Mouse (Mus musculus): ENCODE data around the gene Scnn1g.

Gene Scnn1g

DNA sequence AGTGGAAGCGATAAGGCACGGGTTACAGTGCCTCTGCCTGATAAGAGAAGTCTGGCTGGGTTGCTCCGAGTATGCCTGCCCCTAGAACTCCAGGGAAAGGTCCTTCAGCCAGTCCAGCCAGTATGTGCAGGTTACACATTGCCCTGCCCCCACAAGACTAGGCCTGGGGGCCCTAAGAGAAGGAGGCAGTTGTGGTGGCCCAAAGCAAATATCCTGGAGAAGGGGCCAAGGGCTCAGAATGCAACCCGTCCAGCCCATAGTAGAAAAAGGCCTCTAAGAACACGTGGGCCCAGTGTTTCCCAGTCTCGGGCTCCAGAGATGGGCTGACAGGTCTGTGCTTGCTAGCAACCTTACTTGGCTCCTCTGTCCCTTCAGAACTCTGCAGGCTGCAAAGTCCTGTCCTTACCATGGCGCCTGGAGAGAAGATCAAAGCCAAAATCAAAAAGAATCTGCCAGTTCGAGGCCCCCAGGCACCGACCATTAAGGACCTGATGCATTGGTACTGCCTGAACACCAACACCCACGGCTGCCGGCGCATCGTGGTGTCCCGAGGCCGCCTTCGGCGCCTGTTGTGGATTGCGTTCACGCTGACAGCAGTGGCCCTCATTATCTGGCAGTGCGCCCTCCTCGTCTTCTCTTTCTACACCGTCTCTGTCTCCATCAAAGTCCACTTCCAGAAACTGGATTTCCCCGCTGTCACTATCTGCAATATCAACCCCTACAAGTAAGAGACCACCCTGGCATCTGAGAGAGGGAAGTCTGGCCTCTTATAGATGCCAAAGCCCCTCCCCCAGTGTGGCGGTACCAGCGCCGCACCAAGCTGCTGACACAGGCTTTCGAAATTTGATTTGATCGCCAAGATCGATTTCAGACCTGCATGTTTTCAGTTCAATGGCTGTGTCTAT, 3.5 kb downstream of the Scnn1g start:
- no peak for TF ChIP-seq GATA4 (IDR thresholded peaks at IDR 0.05; ENCODE audit: insufficient replicate concordance, low read length)

DNA sequence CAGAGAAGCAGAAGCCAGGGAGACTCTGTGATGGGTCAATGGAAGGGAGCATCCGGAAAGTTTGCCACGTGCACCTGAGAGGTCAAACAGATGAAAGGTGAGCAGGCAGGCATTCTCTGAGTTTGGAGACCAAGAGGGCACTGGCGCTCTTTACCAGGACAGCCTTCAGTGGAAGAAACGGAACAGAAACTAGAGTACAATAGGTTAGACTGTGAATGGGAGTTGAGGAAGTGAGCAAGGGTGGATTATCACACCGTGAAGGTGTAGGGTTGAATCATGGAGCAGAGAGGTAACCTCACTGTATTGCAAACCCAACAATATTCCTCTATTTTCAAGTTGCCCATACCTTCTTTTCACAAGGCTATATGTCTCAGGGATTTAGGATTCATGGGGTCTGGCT, 16.0 kb downstream of the Scnn1g start:
- no peak for TF ChIP-seq GATA4 (IDR thresholded peaks at IDR 0.05; ENCODE audit: insufficient replicate concordance, low read length)

DNA sequence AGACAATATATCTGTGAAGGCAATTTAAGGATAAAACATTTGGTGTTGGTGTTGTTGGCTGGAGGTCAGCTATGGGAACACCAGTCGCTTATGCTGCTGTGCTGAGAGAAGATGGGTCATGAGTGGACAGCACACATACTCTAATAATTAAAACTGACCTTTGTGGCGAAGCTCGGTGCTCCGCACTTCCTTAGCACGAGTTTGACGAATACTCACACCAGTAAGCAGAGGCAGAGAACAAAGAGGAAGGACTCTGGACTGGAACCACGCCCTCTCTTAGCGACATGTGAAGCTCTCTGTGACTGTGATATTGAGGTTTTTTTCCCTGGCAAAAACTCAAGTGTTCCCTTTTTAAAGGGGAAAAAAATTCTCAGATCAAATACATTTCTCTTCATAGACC, 20.5 kb downstream of the Scnn1g start:
- no peak for TF ChIP-seq GATA4 (IDR thresholded peaks at IDR 0.05; ENCODE audit: insufficient replicate concordance, low read length)

DNA sequence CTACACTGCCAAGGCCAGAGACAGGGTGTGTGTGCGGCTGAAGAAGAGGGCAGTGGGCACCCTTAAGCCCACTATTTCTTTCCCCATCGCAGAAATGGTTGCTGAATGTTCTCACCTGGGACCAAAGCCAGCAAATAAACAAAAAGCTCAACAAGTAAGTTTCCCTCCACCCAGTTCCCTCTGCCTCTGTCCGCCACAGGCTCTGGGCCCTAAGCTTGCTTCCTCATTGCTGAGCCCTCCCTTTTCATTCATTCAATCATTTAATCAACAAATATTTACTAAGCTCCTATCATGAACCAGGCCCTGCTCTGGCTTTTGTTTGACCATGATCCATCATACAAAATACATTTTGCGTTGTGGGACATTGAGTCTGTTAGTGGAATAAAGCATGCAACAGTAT, 29.0 kb downstream of the Scnn1g start:
- TF ChIP-seq GATA4 (IDR thresholded peaks at IDR 0.05; ENCODE audit: insufficient replicate concordance, low read length) = no peak

DNA sequence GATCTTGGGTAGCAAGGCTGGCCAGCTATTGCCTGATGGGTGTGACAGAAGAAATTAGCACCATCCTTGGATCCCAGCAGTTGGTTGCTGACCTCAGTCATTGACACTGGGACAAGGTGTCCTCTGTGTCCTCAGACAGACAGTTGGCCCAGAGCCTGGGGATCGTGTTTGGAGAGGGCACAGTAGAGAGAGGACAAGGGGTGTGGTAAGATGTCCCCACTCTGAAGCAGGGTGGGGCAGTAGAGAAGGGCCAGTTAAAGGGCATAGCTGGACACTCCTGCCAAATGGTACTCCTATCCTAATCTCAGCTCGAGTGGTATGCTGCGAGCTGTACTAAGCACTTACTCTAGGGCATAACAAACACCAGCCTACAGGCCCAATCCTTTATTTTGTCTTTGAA, 33.6 kb downstream of the Scnn1g start:
- no peak for TF ChIP-seq GATA4 (IDR thresholded peaks at IDR 0.05; ENCODE audit: insufficient replicate concordance, low read length)

GRCm38 (mm10) chr7:121768983-121769382, 34.7 kb downstream of the Scnn1g start:
- TF ChIP-seq GATA4 (IDR thresholded peaks at IDR 0.05; ENCODE audit: insufficient replicate concordance, low read length) = no peak

- no peak for TF ChIP-seq GATA4 (IDR thresholded peaks at IDR 0.05; ENCODE audit: insufficient replicate concordance, low read length)
Observed at GRCm38 (mm10) chr7:121778553-121778952, 44.3 kb downstream of the Scnn1g start.

DNA sequence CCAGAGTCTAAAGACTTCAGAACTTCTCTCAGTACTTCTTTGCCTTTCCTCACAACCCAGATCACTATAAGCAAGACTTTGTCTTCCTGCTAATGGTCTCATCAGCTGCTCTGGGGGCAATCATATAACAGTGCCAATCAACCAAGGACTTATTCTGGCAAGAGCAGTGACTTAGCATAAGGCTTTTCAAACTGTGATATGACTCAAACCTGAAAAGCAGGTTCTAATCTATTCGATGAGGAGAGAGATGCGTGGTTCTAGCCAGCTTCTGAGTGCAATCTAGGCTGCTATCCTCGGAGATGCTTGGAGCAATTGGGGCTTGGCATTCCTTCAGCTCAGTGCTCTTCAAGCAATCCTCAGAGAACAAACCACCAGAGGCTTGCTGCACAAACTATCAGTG, 44.7 kb downstream of the Scnn1g start:
- no peak for TF ChIP-seq GATA4 (IDR thresholded peaks at IDR 0.05; ENCODE audit: insufficient replicate concordance, low read length)

GRCm38 (mm10) chr7:121779409-121779808, 45.1 kb downstream of the Scnn1g start:
- TF ChIP-seq GATA4 (IDR thresholded peaks at IDR 0.05; ENCODE audit: insufficient replicate concordance, low read length) = no peak

- no peak for TF ChIP-seq GATA4 (IDR thresholded peaks at IDR 0.05; ENCODE audit: insufficient replicate concordance, low read length)
Observed at GRCm38 (mm10) chr7:121782188-121782909, 48.1 kb downstream of the Scnn1g start.

DNA sequence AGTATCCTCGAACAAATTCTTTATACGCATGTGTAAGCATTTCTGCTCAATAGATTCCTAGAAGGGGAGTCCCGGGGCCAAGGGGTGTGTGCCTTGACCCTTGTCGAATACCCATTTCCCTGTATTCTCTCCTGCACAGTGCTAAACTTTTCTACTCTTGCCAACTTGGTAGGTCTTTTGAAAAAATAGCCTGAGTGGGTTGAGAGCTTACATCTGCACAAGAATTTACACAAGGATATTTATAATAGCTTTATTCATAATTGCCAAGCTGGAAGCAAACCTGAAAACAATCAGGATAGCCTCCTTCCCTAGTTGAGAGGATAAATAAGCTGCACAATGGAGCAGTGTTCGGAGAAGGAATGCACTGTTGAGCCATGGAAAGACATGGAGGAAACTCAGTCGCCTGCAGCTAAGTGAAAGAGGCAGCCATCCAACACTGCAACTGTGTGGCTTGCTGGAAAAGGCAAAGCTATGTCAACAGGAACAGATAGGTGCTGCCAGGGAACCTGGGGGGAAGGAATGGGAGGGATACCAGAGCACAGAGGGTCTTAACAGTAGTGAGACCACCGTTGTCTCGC, 51.5 kb downstream of the Scnn1g start:
- no peak for TF ChIP-seq GATA4 (IDR thresholded peaks at IDR 0.05; ENCODE audit: insufficient replicate concordance, low read length)

GRCm38 (mm10) chr7:121797781-121798180, 63.5 kb downstream of the Scnn1g start:
- TF ChIP-seq GATA4 (IDR thresholded peaks at IDR 0.05; ENCODE audit: insufficient replicate concordance, low read length) = no peak

- no peak for TF ChIP-seq GATA4 (IDR thresholded peaks at IDR 0.05; ENCODE audit: insufficient replicate concordance, low read length)
Observed at GRCm38 (mm10) chr7:121802471-121802870, 68.2 kb downstream of the Scnn1g start.

DNA sequence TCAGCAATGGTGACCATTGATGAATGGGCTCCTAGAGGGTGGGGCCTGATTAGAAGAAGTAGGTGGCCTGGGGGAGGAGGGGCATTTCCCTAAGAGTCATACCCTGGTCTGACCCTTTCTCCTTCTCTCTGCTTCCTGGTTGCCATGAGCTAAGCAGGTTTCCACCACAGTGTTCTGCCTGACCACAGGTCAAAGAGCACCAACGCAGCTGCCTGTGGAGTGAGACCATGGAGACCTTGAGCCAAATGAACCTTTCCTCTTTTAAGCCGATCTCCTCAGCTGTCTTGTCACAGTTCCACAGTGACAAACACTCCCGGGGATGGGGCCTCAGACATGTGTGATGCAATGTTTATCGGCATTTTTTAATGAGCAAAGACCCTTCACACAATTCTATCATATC, 68.7 kb downstream of the Scnn1g start:
- TF ChIP-seq GATA4 (IDR thresholded peaks at IDR 0.05; ENCODE audit: insufficient replicate concordance, low read length) = no peak

- no peak for TF ChIP-seq GATA4 (IDR thresholded peaks at IDR 0.05; ENCODE audit: insufficient replicate concordance, low read length)
Observed at GRCm38 (mm10) chr7:121805811-121806496, 71.7 kb downstream of the Scnn1g start.
